Comparison of ENCODE assay signal across 21 mouse cellular contexts in genomic region chr2:109679446-109679845, GRCm38 (mm10). TPM values are rescaled to one million over a fixed set of nuclear protein-coding genes. Genes with fewer than 3 reads are reported as not detected.
DNase-seq lines count a peak whose midpoint lies in the region; ATAC-seq and TF ChIP-seq lines count a peak whose summit lies in the region.
"Had no signal": no experiment of that assay in that cellular context is flagged by ENCODE, and none has a peak within 500 bp of the region (broad histone marks: within the 10 kb centered on the region; RNA-seq: fewer than 3 reads in every experiment).

No protein-coding gene starts in this region.

- no peak overlapping the region for H3ac ChIP-seq in myocyte (ENCODE audit: control insufficient read depth, insufficient read length)

- H3K4me1 ChIP-seq in neural tube, embryonic 15.5 days: peaks cover 36% of the 10 kb centered on the region

- TF ChIP-seq POLR2A in myocyte (IDR thresholded peaks at IDR 0.05; ENCODE audit: insufficient read length, low read depth): no peak

- WGBS in neural tube, embryonic 15.5 days: 69% methylated on average over 2 of the region's 2 CpGs

- no peaks in the 10 kb centered on the region for H3K36me3 ChIP-seq in neural tube, embryonic 15.5 days
- no peaks in the 10 kb centered on the region for H3K36me3 ChIP-seq in myocyte (ENCODE audit: control insufficient read depth, insufficient read depth)
- H3K36me3 ChIP-seq: embryonic facial prominence, embryonic 12.5 days; forebrain, embryonic 15.5 days; heart, embryonic 10.5 days had no signal

- no peak overlapping the region for H3K4me2 ChIP-seq in neural tube, embryonic 15.5 days
- peak overlapping the region; percentile 93 for H3K4me2 ChIP-seq in myocyte (ENCODE audit: low read depth)
- H3K4me2 ChIP-seq: embryonic facial prominence, embryonic 12.5 days had no signal

- peak overlapping the region; percentile 82; the same call in 1 of the 2 replicates for H3K27ac ChIP-seq in layer of hippocampus, adult 2 months
- peak overlapping the region; percentile 28; the same call in 1 of the 2 replicates for H3K27ac ChIP-seq in neural tube, embryonic 15.5 days (replicated peaks)
- H3K27ac ChIP-seq: embryonic facial prominence, embryonic 12.5 days; forebrain, embryonic 15.5 days; heart, embryonic 10.5 days had no signal

- ATAC-seq in neural tube, embryonic 15.5 days (ENCODE audit: low FRiP score): no peak
- ATAC-seq: CD4-positive, CD25-positive, alpha-beta regulatory T cell, adult 4 months; forebrain, embryonic 15.5 days; hindbrain, embryonic 16.5 days; inflammation-experienced regulatory T-cells, adult 6 months had no signal

- H3K9ac ChIP-seq in neural tube, embryonic 15.5 days (replicated peaks): no peak overlapping the region
- H3K9ac ChIP-seq: embryonic facial prominence, embryonic 12.5 days; forebrain, embryonic 15.5 days had no signal

- TF ChIP-seq CTCF in layer of hippocampus, adult 2 months (conservative IDR thresholded peaks at IDR 0.05): peak; percentile 30

- no peaks in the 10 kb centered on the region for H3K79me2 ChIP-seq in myocyte (ENCODE audit: control insufficient read depth, insufficient read depth)

- no peak for DNase-seq in layer of hippocampus, adult 2 months (ENCODE audit: low spot score in 2 of 2)
- no peak for DNase-seq in layer of hippocampus, postnatal 36 days
- DNase-seq in neural tube, embryonic 10.5 days (ENCODE audit: extremely low spot score, low spot score): no peak
- peak; percentile 26 for DNase-seq in MEL-GATA-1-ER (ENCODE audit: extremely low read depth, low read depth)
- no peak for DNase-seq in spleen, postnatal 14 days (ENCODE audit: low spot score in 2 of 2)
- no peak for DNase-seq in cerebellum, adult 11-12 months
- DNase-seq: adrenal gland, postnatal 10 days; B cell, adult 2 months; cerebellum, postnatal 25 days; gastrocnemius, postnatal 36 days; heart, adult 11 months; heart, postnatal 10 days; heart, postnatal 4 days had no signal

- H3K4me3 ChIP-seq in layer of hippocampus, adult 2 months: no peak overlapping the region
- no peak overlapping the region for H3K4me3 ChIP-seq in neural tube, embryonic 15.5 days (replicated peaks)
- no peak overlapping the region for H3K4me3 ChIP-seq in myocyte
- H3K4me3 ChIP-seq: embryonic facial prominence, embryonic 12.5 days; forebrain, embryonic 15.5 days; heart, embryonic 10.5 days had no signal

- H3K9me3 ChIP-seq in neural tube, embryonic 15.5 days (replicated peaks): no peaks in the 10 kb centered on the region
- H3K9me3 ChIP-seq: embryonic facial prominence, embryonic 12.5 days; forebrain, embryonic 15.5 days; heart, embryonic 10.5 days had no signal

- peaks cover 32% of the 10 kb centered on the region for H3K27me3 ChIP-seq in neural tube, embryonic 15.5 days (replicated peaks)
- no peaks in the 10 kb centered on the region for H3K27me3 ChIP-seq in myocyte (ENCODE audit: control insufficient read depth, insufficient read depth, insufficient read length)

TF ChIP-seq in myocyte, 11 proteins besides CTCF, POLR2A, EP300 and RAD21:
- TF ChIP-seq CEBPB (IDR thresholded peaks at IDR 0.05; ENCODE audit: insufficient read depth, poor library complexity, severe bottlenecking): no peak

RNA-seq across cellular contexts. Expression of gene Bdnf, which starts 4.9 kb away (rescaled TPM):
- 10 to 100 TPM; 29.6 to 31.2 TPM for total RNA-seq in layer of hippocampus, adult 2 months (2021)
- 10 to 100 TPM; 30.8 to 34.2 TPM for total RNA-seq in layer of hippocampus, postnatal 36 days (2021)
- 5.5 and 5.9 TPM in 2 replicates for polyA plus RNA-seq in neural tube, embryonic 15.5 days (2015; fragmentation: Nextera tagmentation; extraction: Ambion mirVana)
- 3.3 TPM for polyA plus RNA-seq in myocyte (2012; fragmentation: generic; extraction: Trizol)
- polyA plus RNA-seq: CD4-positive, CD25-positive, alpha-beta regulatory T cell, adult 4 months; inflammation-experienced regulatory T-cells, adult 6 months had no signal
